Comparison of ENCODE assay signal across 20 mouse cellular contexts in genomic region chr8:109698477-109698876, GRCm38 (mm10). TPM values are rescaled to one million over a fixed set of nuclear protein-coding genes. Genes with fewer than 3 reads are reported as not detected.
DNase-seq lines count a peak whose midpoint lies in the region; ATAC-seq and TF ChIP-seq lines count a peak whose summit lies in the region.
"Had no signal": no experiment of that assay in that cellular context is flagged by ENCODE, and none has a peak within 500 bp of the region (broad histone marks: within the 10 kb centered on the region; RNA-seq: fewer than 3 reads in every experiment).

No protein-coding gene starts in this region.

- no peak overlapping the region for H3K27ac ChIP-seq in MEL (ENCODE audit: control insufficient read depth, low read depth, low read length)
- no peak overlapping the region for H3K27ac ChIP-seq in intestine, embryonic 16.5 days (ENCODE audit: low read length)

- no peaks in the 10 kb centered on the region for H3K27me3 ChIP-seq in MEL (ENCODE audit: control insufficient read depth in 1 of 2, insufficient read depth in 2 of 2, low read length in 2 of 2)
- no peaks in the 10 kb centered on the region for H3K27me3 ChIP-seq in intestine, embryonic 16.5 days (replicated peaks; ENCODE audit: control insufficient read depth, insufficient read depth, low read length)

- peaks cover 3 to 5% of the 10 kb centered on the region in 2 experiments; a peak in 2 of 4 replicates for H3K4me1 ChIP-seq in MEL (ENCODE audit: control insufficient read depth in 1 of 2, insufficient read depth in 2 of 2, low read length in 2 of 2)
- H3K4me1 ChIP-seq in intestine, embryonic 16.5 days (ENCODE audit: control insufficient read depth, insufficient read depth, low read length), result peaks cover 8% of the 10 kb centered on the region

- no peak overlapping the region for H3K9ac ChIP-seq in MEL (ENCODE audit: control insufficient read depth, low read depth, low read length, poor library complexity, severe bottlenecking)
- H3K9ac ChIP-seq in intestine, embryonic 16.5 days (ENCODE audit: low read depth, low read length), result no peak overlapping the region

- H3K4me3 ChIP-seq in MEL (ENCODE audit: control insufficient read depth in 1 of 2, insufficient read depth in 1 of 2, low read depth in 2 of 2, low read length in 2 of 2), result no peak overlapping the region
- H3K4me3 ChIP-seq in intestine, embryonic 16.5 days (ENCODE audit: low read length), result no peak overlapping the region

- TF ChIP-seq EP300 in MEL (IDR thresholded peaks at IDR 0.05; ENCODE audit: low read depth in 1 of 2, low read length in 2 of 2), result peak; percentile 31 to 36; a peak in 3 of 4 replicates

- TF ChIP-seq POLR2A in MEL (IDR thresholded peaks at IDR 0.05; ENCODE audit: control insufficient read depth in 1 of 2, insufficient read depth in 1 of 2, low read depth in 1 of 2, low read length in 2 of 2, poor library complexity in 1 of 2), result no peak

- DNase-seq in MEL (ENCODE audit: low read depth, low spot score) (peak; percentile 44), MEL-GATA-1-ER (ENCODE audit: extremely low read depth, low read depth) (peak; percentile 9)
- DNase-seq: adrenal gland, adult 2 months; adrenal gland, adult 8-10 months; adrenal gland, postnatal 10 days; adrenal gland, postnatal 14 days; adrenal gland, postnatal 25 days; adrenal gland, postnatal 36 days; B cell, adult 2 months; cerebellum, adult 11 months; cerebellum, adult 11-12 months; cerebellum, adult 18-20 months; cerebellum, adult 2 months; cerebellum, adult 8-10 months had no signal

- no peak for TF ChIP-seq CTCF in MEL (IDR thresholded peaks at IDR 0.05 in 2 of 3, conservative IDR thresholded peaks at IDR 0.05 in 1 of 3; ENCODE audit: control insufficient read depth in 1 of 3, insufficient read depth in 1 of 3, low read depth in 2 of 3, low read length in 3 of 3, poor library complexity in 1 of 3, severe bottlenecking in 1 of 3)

- peaks cover under 1% of the 10 kb centered on the region; the same call in 1 of the 2 replicates for H3K79me2 ChIP-seq in MEL (ENCODE audit: control insufficient read depth, insufficient read depth, low read length, poor library complexity)

- peaks cover 0 to 5% of the 10 kb centered on the region in 2 experiments; a peak in 2 of 4 replicates for H3K36me3 ChIP-seq in MEL (ENCODE audit: control insufficient read depth in 1 of 2, insufficient read depth in 2 of 2, low read length in 2 of 2)
- H3K36me3 ChIP-seq in intestine, embryonic 16.5 days (ENCODE audit: control insufficient read depth, insufficient read depth, low read length), result no peaks in the 10 kb centered on the region
- H3K36me3 ChIP-seq: G1E had no signal

- H3K4me2 ChIP-seq in intestine, embryonic 16.5 days (ENCODE audit: low read depth, low read length), result no peak overlapping the region

- H3K9me3 ChIP-seq in MEL (replicated peaks; ENCODE audit: insufficient read depth, low read length), result no peaks in the 10 kb centered on the region
- no peaks in the 10 kb centered on the region for H3K9me3 ChIP-seq in intestine, embryonic 16.5 days (ENCODE audit: control insufficient read depth, low read length)
- H3K9me3 ChIP-seq: G1E had no signal

- no peak for TF ChIP-seq RAD21 in MEL (IDR thresholded peaks at IDR 0.05; ENCODE audit: low read depth, low read length)

- no peak for ATAC-seq in intestine, embryonic 16.5 days
- no peak for ATAC-seq in erythroid progenitor cell, adult 5-6 weeks (replicated peaks; ENCODE audit: low FRiP score, poor library complexity, severe bottlenecking)
- ATAC-seq: activated CD4-positive, CD25-positive, alpha-beta regulatory T cell, adult 4 months; CD4-positive, CD25-positive, alpha-beta regulatory T cell, adult 4 months; Patski had no signal

- WGBS in intestine, embryonic 16.5 days, result 81% methylated on average over 3 of the region's 3 CpGs

TF ChIP-seq in MEL, 35 proteins besides CTCF, POLR2A, EP300 and RAD21:
- TF ChIP-seq TCF12 (IDR thresholded peaks at IDR 0.05; ENCODE audit: low read depth, low read length) (0 out of 2 replicates have a peak, but pooled peaks have one; percentile 21), MXI1 (IDR thresholded peaks at IDR 0.05; ENCODE audit: low read depth, low read length) (0 out of 2 replicates have a peak, but pooled peaks have one; percentile 7), GATA1 (IDR thresholded peaks at IDR 0.05; ENCODE audit: low read depth, low read length) (peak; percentile 59), BHLHE40 (IDR thresholded peaks at IDR 0.05; ENCODE audit: borderline replicate concordance, low read depth, low read length) (peak; percentile 12; the same call in 1 of the 2 replicates), SIN3A (IDR thresholded peaks at IDR 0.05; ENCODE audit: low read length) (peak; percentile 38; the same call in 1 of the 2 replicates), KAT2A (conservative IDR thresholded peaks at IDR 0.05; ENCODE audit: low read depth, low read length) (no peak), MYC (IDR thresholded peaks at IDR 0.05; ENCODE audit: low read depth, low read length) (no peak), RCOR1 (IDR thresholded peaks at IDR 0.05; ENCODE audit: low read depth, low read length) (peak; percentile 87)

RNA-seq across cellular contexts. Expression of gene Ist1, which starts 5.4 kb away (rescaled TPM):
- total RNA-seq in MEL (2012; rRNA removed), result 30.2 and 33.1 TPM in 2 replicates
- 100 to 1,000 TPM in 1 of 2 experiments, 10 to 100 TPM in 1; 50.4 to 126 TPM for polyA plus RNA-seq in MEL (2012; ENCODE audit: insufficient read depth in 1 of 2, insufficient read length in 2 of 2, low read depth in 1 of 2, low replicate concordance in 2 of 2, missing spikeins in 1 of 2)
- polyA plus RNA-seq in intestine, embryonic 16.5 days (2015; fragmentation: Nextera tagmentation; extraction: Ambion mirVana), result 122 and 128 TPM in 2 replicates
- 66.7 and 85.9 TPM in 2 replicates for total RNA-seq in erythroid progenitor cell, adult 5-6 weeks (2015; ENCODE audit: low replicate concordance)
- total RNA-seq in erythroid progenitor cell, adult 5-6 weeks (2017; ENCODE audit: low replicate concordance), result 45.2 and 62.4 TPM in 2 replicates

RNA-seq across cellular contexts. Expression of gene Zfp821, which starts 6.9 kb away (rescaled TPM):
- 5.2 and 5.5 TPM in 2 replicates for total RNA-seq in MEL (2012; rRNA removed)
- 10 to 100 TPM in 1 of 2 experiments, not detected in 1; 10.1 TPM for polyA plus RNA-seq in MEL (2012; ENCODE audit: insufficient read depth in 1 of 2, insufficient read length in 2 of 2, low read depth in 1 of 2, low replicate concordance in 2 of 2, missing spikeins in 1 of 2)
- polyA plus RNA-seq in intestine, embryonic 16.5 days (2015; fragmentation: Nextera tagmentation; extraction: Ambion mirVana), result 12.6 and 13.0 TPM in 2 replicates
- total RNA-seq in erythroid progenitor cell, adult 5-6 weeks (2015; ENCODE audit: low replicate concordance), result 14.3 and 14.8 TPM in 2 replicates
- 38.2 and 43.3 TPM in 2 replicates for total RNA-seq in erythroid progenitor cell, adult 5-6 weeks (2017; ENCODE audit: low replicate concordance)

RNA-seq across cellular contexts. Expression of gene Atxn1l, which starts 39.1 kb away (rescaled TPM):
- total RNA-seq in MEL (2012; rRNA removed), result 3.8 and 4.1 TPM in 2 replicates
- polyA plus RNA-seq in MEL (2012; ENCODE audit: insufficient read depth in 1 of 2, insufficient read length in 2 of 2, low read depth in 1 of 2, low replicate concordance in 2 of 2, missing spikeins in 1 of 2), result 1 to 10 TPM in 1 of 2 experiments, not detected in 1; 9.5 TPM
- 4.5 and 5.1 TPM in 2 replicates for polyA plus RNA-seq in intestine, embryonic 16.5 days (2015; fragmentation: Nextera tagmentation; extraction: Ambion mirVana)
- total RNA-seq in erythroid progenitor cell, adult 5-6 weeks (2015; ENCODE audit: low replicate concordance), result 2.9 and 10.1 TPM in 2 replicates
- 4.4 and 5.8 TPM in 2 replicates for total RNA-seq in erythroid progenitor cell, adult 5-6 weeks (2017; ENCODE audit: low replicate concordance)
